Mouse (Mus musculus) stomach, postnatal 0 days (tissue): ENCODE results near the gene Kif26b. TPM values are rescaled to one million over a fixed set of nuclear protein-coding genes. Genes with fewer than 3 reads are reported as not detected.

Experiments used
- ATAC-seq: fragments of 200-750 bp; cut with Nextera tagmentation; 2 replicates; pipeline ENCODE4 v1.8.0; 2017; ENCODE audit not compliant: low FRiP score, low TSS enrichment
- DNase-seq: peaks from one replicate; pipeline ENCODE4 v3.0.0-alpha.2; 2016; ENCODE audit warnings: low spot score
- H3K27ac ChIP-seq: fragments of 300-500 bp; sonication (generic); replicated peaks from 2 replicates; pipeline ENCODE4 v1.5.1; 2014; ENCODE audit warnings: mild to moderate bottlenecking, control low read depth
- H3K27me3 ChIP-seq: fragments of 300-500 bp; sonication (generic); 2 replicates; pipeline ENCODE4 v1.6.1; 2014; ENCODE audit warnings: low read length; ENCODE audit not compliant: control insufficient read depth, insufficient read depth
- H3K36me3 ChIP-seq: fragments of 300-500 bp; sonication (generic); 2 replicates; pipeline ENCODE4 v1.6.1; 2014; ENCODE audit warnings: low read length, mixed read lengths; ENCODE audit not compliant: control insufficient read depth, insufficient read depth
- H3K4me1 ChIP-seq: fragments of 300-500 bp; sonication (generic); replicated peaks from 2 replicates; pipeline ENCODE4 v1.6.1; 2014; ENCODE audit warnings: antibody characterized with exemption; ENCODE audit not compliant: control insufficient read depth, insufficient read depth
- H3K4me2 ChIP-seq: fragments of 300-500 bp; sonication (generic); replicated peaks from 2 replicates; pipeline ENCODE4 v1.6.1; 2014; ENCODE audit warnings: low read depth, mild to moderate bottlenecking, control low read depth, moderate library complexity
- H3K4me3 ChIP-seq: fragments of 300-500 bp; sonication (generic); 2 replicates; pipeline ENCODE4 v1.5.1; 2014; ENCODE audit warnings: low read depth, low read length, control low read depth
- H3K9ac ChIP-seq: fragments of 300-500 bp; sonication (generic); 2 replicates; pipeline ENCODE4 v1.6.1; 2014; ENCODE audit warnings: mild to moderate bottlenecking, low read length, control low read depth, mixed read lengths
- H3K9me3 ChIP-seq: fragments of 300-500 bp; sonication (generic); 2 replicates; pipeline ENCODE4 v1.6.1; 2016; ENCODE audit warnings: low read length; ENCODE audit not compliant: control insufficient read depth
- CTCF ChIP-seq: IDR thresholded peaks from 2 replicates; pipeline ENCODE4 v1.5.1; 2016; ENCODE audit warnings: antibody characterized with exemption, low read depth, mild to moderate bottlenecking, moderate library complexity
- EP300 ChIP-seq: optimal IDR thresholded peaks from 2 replicates; pipeline ENCODE3; 2016; ENCODE audit warnings: antibody characterized with exemption
- WGBS: fragments of 180-500 bp; shearing (Covaris S2); extraction: QIAGEN DNeasy Blood & Tissue Kit; methylation state at CpG from one replicate; pipeline ENCODE4 v1.1.7; 2014; 5-methylcytosine and 5-hydroxymethylcytosine counted together
- polyA plus RNA-seq: library from polyadenylated mRNA; unstranded; fragments of >200 nt; fragmentation: Nextera tagmentation; extraction: Ambion mirVana; gene quantifications from 2 replicates; pipeline ENCODE4 v1.2.1, GENCODE M21; 2015

Kif26b gene
- polyA plus RNA-seq, 1 experiment from 2014 or later = 0.69 TPM

DNA sequence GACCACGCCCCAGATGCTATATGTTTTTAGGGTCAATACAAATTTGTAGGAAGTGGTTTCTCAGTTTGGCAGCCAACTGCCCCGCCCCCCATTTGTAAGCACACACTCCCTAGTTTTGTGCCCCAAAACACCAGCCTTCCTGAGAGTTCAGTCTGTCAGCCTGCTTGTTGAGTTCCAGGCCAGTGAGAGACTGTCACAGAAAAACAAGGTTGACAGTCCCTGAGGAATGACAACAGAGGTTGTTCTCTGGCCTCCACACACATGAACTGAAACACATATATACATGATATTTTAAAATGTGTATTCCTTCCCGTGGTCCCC lies 365.1 kb downstream of the Kif26b start:
- no peak overlapping the region for H3K4me2 ChIP-seq
- no peak for ATAC-seq
- no peaks in the 10 kb centered on the region for H3K36me3 ChIP-seq
- H3K9ac ChIP-seq = no peak overlapping the region
- H3K4me3 ChIP-seq = no peak overlapping the region
- no peak for DNase-seq
- H3K27ac ChIP-seq = no peak overlapping the region
- 89% methylated on average over 3 of the region's 3 CpGs for WGBS
- H3K27me3 ChIP-seq = no peaks in the 10 kb centered on the region
- no peaks in the 10 kb centered on the region for H3K9me3 ChIP-seq
- H3K4me1 ChIP-seq = no peaks in the 10 kb centered on the region
- TF ChIP-seq CTCF = no peak
- TF ChIP-seq EP300 = no peak

DNA sequence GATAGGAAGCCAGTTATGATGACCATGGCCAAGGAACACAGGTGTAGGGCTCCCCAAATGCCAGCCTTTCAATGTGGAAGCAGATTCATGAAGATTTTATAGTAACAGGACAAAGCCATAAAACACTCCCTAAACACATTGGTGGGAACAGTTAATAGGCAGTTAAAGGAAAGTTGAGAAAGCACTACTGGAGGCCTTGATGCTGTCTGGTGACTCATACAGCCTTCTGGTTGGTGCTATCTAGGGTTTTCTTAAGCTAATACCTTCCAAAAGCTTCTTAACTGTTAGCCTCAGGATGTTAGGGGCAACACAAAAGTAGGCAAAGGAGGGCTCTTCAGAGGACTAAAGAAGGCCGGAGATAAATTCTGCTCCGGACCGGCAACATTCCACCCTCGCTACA lies 366.7 kb downstream of the Kif26b start:
- Histone ChIP-seq H3K4me1 (no peaks in the 10 kb centered on the region), H3K9ac (no peak overlapping the region), H3K36me3 (no peaks in the 10 kb centered on the region), H3K9me3 (no peaks in the 10 kb centered on the region), H3K4me2 (no peak overlapping the region), H3K4me3 (no peak overlapping the region), H3K27me3 (no peaks in the 10 kb centered on the region), H3K27ac (no peak overlapping the region)
- DNase-seq = no peak
- no peak for ATAC-seq
- TF ChIP-seq EP300 (no peak), CTCF (no peak)
- 83% methylated on average over 4 of the region's 4 CpGs for WGBS

DNA sequence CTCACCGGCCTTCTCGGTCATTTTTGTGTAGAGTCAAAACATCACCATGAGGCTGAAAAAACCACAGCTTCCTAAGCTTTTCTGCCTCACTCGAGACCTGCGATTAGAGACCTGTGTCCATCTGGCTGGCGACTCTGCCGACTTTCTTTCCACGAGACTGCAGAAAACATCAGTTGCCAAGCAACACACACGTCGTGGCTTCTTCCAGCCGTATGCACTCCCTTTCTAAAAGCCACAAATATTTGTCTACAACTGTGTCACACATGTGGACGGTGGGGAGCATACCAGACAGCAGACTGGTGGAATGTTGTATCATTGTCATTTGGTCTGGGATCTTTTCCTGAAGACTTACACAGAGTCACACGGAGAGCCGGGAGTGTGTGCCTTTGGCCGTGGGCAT lies 382.0 kb downstream of the Kif26b start:
- no peak overlapping the region for H3K4me3 ChIP-seq
- no peaks in the 10 kb centered on the region for H3K4me1 ChIP-seq
- no peak for TF ChIP-seq EP300
- H3K4me2 ChIP-seq = no peak overlapping the region
- DNase-seq (no peak), ATAC-seq (no peak)
- H3K27ac ChIP-seq = no peak overlapping the region
- H3K9me3 ChIP-seq = no peaks in the 10 kb centered on the region
- WGBS = 59% methylated on average over 14 of the region's 14 CpGs
- H3K36me3 ChIP-seq = no peaks in the 10 kb centered on the region
- H3K27me3 ChIP-seq = no peaks in the 10 kb centered on the region
- no peak overlapping the region for H3K9ac ChIP-seq

DNA sequence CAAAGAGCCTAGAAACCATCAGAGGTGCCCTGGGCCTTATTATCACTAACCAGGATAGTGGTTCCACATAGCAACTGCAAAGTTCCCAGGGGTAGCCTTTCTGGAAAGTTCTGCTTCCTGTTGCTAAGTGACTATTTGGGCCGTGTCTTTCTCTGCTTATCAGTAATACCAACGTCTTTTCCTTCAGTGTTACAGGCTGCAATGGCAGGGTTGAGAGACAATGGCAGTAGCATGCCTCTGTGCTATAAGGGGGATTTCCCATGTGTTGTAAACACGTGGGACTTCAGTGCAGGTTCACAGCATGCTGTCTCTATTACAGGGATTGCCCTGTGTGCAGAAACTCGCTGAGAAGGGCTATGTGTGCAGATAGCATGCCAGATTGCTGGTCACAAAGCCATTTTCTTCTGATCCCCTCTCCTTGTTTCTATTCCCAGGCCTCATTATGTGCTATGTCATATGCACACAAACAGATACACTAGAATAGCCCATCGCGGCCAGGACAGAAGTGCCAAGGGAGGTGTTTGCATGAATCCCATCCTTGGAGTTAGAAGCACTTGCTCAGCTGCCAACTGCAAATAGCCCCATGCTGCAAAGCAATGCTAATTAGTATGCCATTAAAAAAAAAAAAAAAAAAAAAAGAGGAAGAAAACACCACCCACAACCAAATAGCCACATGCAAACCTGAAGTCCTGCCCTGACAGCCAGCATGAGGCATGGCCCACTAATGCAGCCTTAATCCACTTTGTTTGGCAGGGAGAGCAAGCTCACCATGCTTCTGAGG lies 384.2 kb downstream of the Kif26b start:
- Histone ChIP-seq H3K27ac (no peak overlapping the region), H3K9ac (no peak overlapping the region), H3K4me3 (no peak overlapping the region), H3K4me1 (no peaks in the 10 kb centered on the region), H3K4me2 (no peak overlapping the region), H3K27me3 (no peaks in the 10 kb centered on the region), H3K9me3 (no peaks in the 10 kb centered on the region), H3K36me3 (no peaks in the 10 kb centered on the region)
- TF ChIP-seq EP300 (no peak), CTCF (no peak)
- DNase-seq = no peak
- whole genome bisulfite sequencing = 62% methylated on average over 6 of the region's 6 CpGs
- ATAC-seq = no peak

DNA sequence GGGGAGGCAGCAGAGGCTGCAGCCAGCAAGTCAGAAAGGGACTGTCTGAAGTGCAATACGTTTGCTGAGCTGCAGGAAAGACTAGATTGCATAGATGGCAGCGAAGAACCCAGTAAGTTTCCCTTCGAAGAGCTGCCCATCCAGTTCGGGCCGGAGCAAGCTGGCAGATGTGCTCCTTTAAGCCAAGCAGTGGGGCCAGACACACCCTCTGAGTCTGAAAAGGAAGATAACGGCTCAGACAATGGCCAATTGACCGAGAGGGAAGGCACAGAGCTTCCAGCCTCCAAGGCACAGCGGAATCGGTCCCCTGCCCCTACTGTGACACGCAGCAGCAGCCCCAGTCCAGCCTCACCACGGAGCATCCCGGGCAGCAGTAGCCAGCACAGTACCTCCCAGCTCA lies 386.1 kb downstream of the Kif26b start:
- ATAC-seq = no peak
- H3K27ac ChIP-seq = no peak overlapping the region
- TF ChIP-seq CTCF (no peak), EP300 (no peak)
- no peak for DNase-seq
- no peaks in the 10 kb centered on the region for H3K4me1 ChIP-seq
- WGBS = 77% methylated on average over 12 of the region's 12 CpGs
- H3K27me3 ChIP-seq = no peaks in the 10 kb centered on the region
- H3K4me2 ChIP-seq = no peak overlapping the region
- no peak overlapping the region for H3K4me3 ChIP-seq
- H3K9me3 ChIP-seq = no peaks in the 10 kb centered on the region
- no peaks in the 10 kb centered on the region for H3K36me3 ChIP-seq
- no peak overlapping the region for H3K9ac ChIP-seq

DNA sequence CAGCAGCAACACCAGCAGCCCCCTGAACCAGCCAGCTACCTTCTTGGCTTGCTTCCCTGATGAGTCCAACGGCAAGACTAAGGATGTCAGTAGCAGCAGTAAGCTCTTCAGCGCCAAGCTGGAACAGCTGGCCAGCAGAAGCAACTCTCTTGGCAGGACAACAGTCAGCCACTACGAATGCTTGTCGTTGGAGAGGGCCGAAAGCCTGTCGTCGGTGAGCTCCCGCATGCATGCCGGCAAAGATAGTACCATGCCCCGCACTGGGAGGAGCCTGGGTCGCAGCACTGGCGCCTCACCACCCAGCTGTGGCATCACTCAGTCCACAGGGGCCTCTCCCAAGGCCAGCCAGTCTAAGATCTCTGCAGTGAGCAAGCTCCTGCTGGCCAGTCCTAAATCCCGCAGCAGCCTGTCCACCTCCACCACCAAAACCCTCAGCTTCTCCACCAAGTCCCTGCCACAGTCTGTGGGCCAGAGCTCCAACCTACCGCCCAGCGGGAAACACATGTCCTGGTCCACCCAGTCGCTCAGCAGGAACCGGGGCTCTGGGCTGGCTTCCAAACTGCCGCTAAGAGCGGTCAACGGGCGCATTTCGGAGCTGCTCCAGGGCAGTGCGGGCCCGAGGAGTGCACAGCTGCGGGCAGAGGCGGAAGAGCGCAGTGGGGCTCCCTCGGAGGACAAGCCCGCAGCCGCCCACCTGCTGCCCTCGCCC lies 388.4 kb downstream of the Kif26b start:
- TF ChIP-seq EP300 = no peak
- no peak for TF ChIP-seq CTCF
- H3K27ac ChIP-seq = no peak overlapping the region
- H3K4me3 ChIP-seq = no peak overlapping the region
- no peaks in the 10 kb centered on the region for H3K36me3 ChIP-seq
- no peak for ATAC-seq
- DNase-seq = no peak
- no peaks in the 10 kb centered on the region for H3K27me3 ChIP-seq
- H3K4me2 ChIP-seq = no peak overlapping the region
- H3K4me1 ChIP-seq = no peaks in the 10 kb centered on the region
- no peak overlapping the region for H3K9ac ChIP-seq
- no peaks in the 10 kb centered on the region for H3K9me3 ChIP-seq
- WGBS = 67% methylated on average over 31 of the region's 31 CpGs
